Mouse (Mus musculus) megakaryocyte, adult 5-6 weeks (primary cell): ENCODE measurements around the gene P2ry6. TPM values are rescaled to one million over a fixed set of nuclear protein-coding genes. Genes with fewer than 3 reads are reported as not detected.

Experiments used
- ATAC-seq: 2 replicates; pipeline ENCODE4 v1.8.0; 2016; ENCODE audit warnings: mild to moderate bottlenecking, inconsistent platforms; ENCODE audit not compliant: poor library complexity, severe bottlenecking
- total RNA-seq, 2 experiments: library from RNA; stranded (forward) in 1 of 2; stranded (reverse) in 1 of 2; fragments of 153-499, 151-499 nt in 1 of 2; fragments of 221-1000, 200-1000 nt in 1 of 2; gene quantifications; 2 replicates each; pipeline versions ENCODE4 v1.2.3 to v1.2.4; 2015 to 2017

P2ry6 gene
- total RNA-seq, 2 experiments from 2014 or later = 12.0 to 34.2 TPM

- ATAC-seq = peak; percentile 84
These were observed 30.1 kb downstream of the P2ry6 start for GRCm38 (mm10) chr7:100944306-100944705.

- ATAC-seq = peak; percentile 78
These were observed 31.4 kb downstream of the P2ry6 start for GRCm38 (mm10) chr7:100942789-100943615.

GRCm38 (mm10) chr7:100941169-100941568, 33.3 kb downstream of the P2ry6 start:
- no peak for ATAC-seq

- ATAC-seq = no peak
These were observed 36.3 kb downstream of the P2ry6 start for GRCm38 (mm10) chr7:100938106-100938505.

GRCm38 (mm10) chr7:100937481-100937880, 37.0 kb downstream of the P2ry6 start:
- no peak for ATAC-seq

- no peak for ATAC-seq
These were observed 40.9 kb downstream of the P2ry6 start for GRCm38 (mm10) chr7:100933520-100933919.

GRCm38 (mm10) chr7:100932481-100933007, 41.9 kb downstream of the P2ry6 start:
- peak; percentile 84 for ATAC-seq

- no peak for ATAC-seq
These were observed 42.4 kb downstream of the P2ry6 start, which contains the start of gene Arhgef17 for GRCm38 (mm10) chr7:100931926-100932480. Gene Arhgef17, minus strand, starts transcription at chr7:100932107.

- no peak for ATAC-seq
These were observed 43.0 kb downstream of the P2ry6 start for GRCm38 (mm10) chr7:100931316-100931925.

- no peak for ATAC-seq
These were observed 43.7 kb downstream of the P2ry6 start for GRCm38 (mm10) chr7:100930619-100931315.

- ATAC-seq = no peak
These were observed 44.7 kb downstream of the P2ry6 start for GRCm38 (mm10) chr7:100929639-100930303.

GRCm38 (mm10) chr7:100928456-100928855, 46.0 kb downstream of the P2ry6 start:
- ATAC-seq = no peak

- no peak for ATAC-seq
These were observed 47.0 kb downstream of the P2ry6 start for GRCm38 (mm10) chr7:100927287-100928000.

GRCm38 (mm10) chr7:100926311-100926923, 48.0 kb downstream of the P2ry6 start:
- no peak for ATAC-seq

GRCm38 (mm10) chr7:100924674-100925445, 49.6 kb downstream of the P2ry6 start:
- ATAC-seq = no peak

- ATAC-seq = no peak
These were observed 50.2 kb downstream of the P2ry6 start for GRCm38 (mm10) chr7:100924200-100924599.

GRCm38 (mm10) chr7:100922907-100923306, 51.5 kb downstream of the P2ry6 start:
- no peak for ATAC-seq

GRCm38 (mm10) chr7:100921289-100921688, 53.2 kb downstream of the P2ry6 start:
- ATAC-seq = no peak

GRCm38 (mm10) chr7:100919809-100920107, 54.7 kb downstream of the P2ry6 start:
- no peak for ATAC-seq
